Mouse (Mus musculus): Measurements from ENCODE around the gene Mrps24. TPM values are rescaled to one million over a fixed set of nuclear protein-coding genes. Genes with fewer than 3 reads are reported as not detected.

Mrps24 gene
- polyA plus RNA-seq, 1 experiment from 2014 or later = 98.7 TPM

GRCm38 (mm10) chr11:5738888-5739632 lies 23.6 kb upstream of the Mrps24 start:
- no peak for TF ChIP-seq CTCF (IDR thresholded peaks at IDR 0.05)
- DNase-seq (ENCODE audit: low read depth, low spot score) (no peak), ATAC-seq (no peak)
- CTCF ChIA-PET = interaction anchor here (1.4 kb wide), 1 partner anchor 147 kb away, joined by 3 read pairs; no protein-coding TSS in a partner anchor
- H3K27me3 ChIP-seq = no peaks in the 10 kb centered on the region
- POLR2A ChIA-PET = interaction anchor here (0.7 kb wide), 1 partner anchor 9 kb away, joined by 5 read pairs; no protein-coding TSS in a partner anchor
- in situ Hi-C loops (cut with MboI; ENCODE audit: low pct_unique_long_range_greater_than_20kb) = no loop called here

- no peaks in the 10 kb centered on the region for H3K27me3 ChIP-seq
- POLR2A ChIA-PET = interaction anchor here (0.7 kb wide), 1 partner anchor 25 kb away, joined by 3 read pairs; the partner anchor contains the start of gene Urgcp
- no peak for TF ChIP-seq CTCF (IDR thresholded peaks at IDR 0.05)
- CTCF ChIA-PET = no interaction called here
- DNase-seq (ENCODE audit: low read depth, low spot score) (no peak), ATAC-seq (no peak)
- in situ Hi-C loops (cut with MboI; ENCODE audit: low pct_unique_long_range_greater_than_20kb) = no loop called here
Observed at GRCm38 (mm10) chr11:5737137-5737536, 21.7 kb upstream of the Mrps24 start.

- CTCF ChIA-PET = interaction anchor here (1.7 kb wide), 1 partner anchor 17 kb away, joined by 4 read pairs; no protein-coding TSS in a partner anchor
- in situ Hi-C loops (cut with MboI; ENCODE audit: low pct_unique_long_range_greater_than_20kb) = no loop called here
- ATAC-seq = no peak
- no peaks in the 10 kb centered on the region for H3K27me3 ChIP-seq
- POLR2A ChIA-PET = interaction anchor here (0.6 kb wide), 1 partner anchor 189 kb away, joined by 6 read pairs; no protein-coding TSS in a partner anchor
- TF ChIP-seq CTCF (IDR thresholded peaks at IDR 0.05) = no peak
- no peak for DNase-seq (ENCODE audit: low read depth, low spot score)
Observed at GRCm38 (mm10) chr11:5734323-5734722, 18.8 kb upstream of the Mrps24 start.

- no peaks in the 10 kb centered on the region for H3K27me3 ChIP-seq
- in situ Hi-C loops (cut with MboI; ENCODE audit: low pct_unique_long_range_greater_than_20kb) = no loop called here
- DNase-seq (ENCODE audit: low read depth, low spot score) = no peak
- ChIA-PET CTCF (interaction anchor here (0.7 to 1.4 kb wide), 3 partner anchors 9 to 27 kb away, joined by 3 to 4 read pairs (median 4); no protein-coding TSS in a partner anchor), POLR2A (interaction anchor here (1.2 kb wide), 1 partner anchor 9 kb away, joined by 4 read pairs; no protein-coding TSS in a partner anchor)
- no peak for TF ChIP-seq CTCF (IDR thresholded peaks at IDR 0.05)
- no peak for ATAC-seq
Observed at GRCm38 (mm10) chr11:5732401-5732800, 16.9 kb upstream of the Mrps24 start.

- ChIA-PET CTCF (interaction anchor here (2.0 kb wide), 1 partner anchor 12 kb away, joined by 4 read pairs; no protein-coding TSS in a partner anchor), POLR2A (interaction anchor here (0.6 kb wide), 1 partner anchor 10 kb away, joined by 5 read pairs; no protein-coding TSS in a partner anchor)
- in situ Hi-C loops (cut with MboI; ENCODE audit: low pct_unique_long_range_greater_than_20kb) = no loop called here
- TF ChIP-seq CTCF (IDR thresholded peaks at IDR 0.05) = no peak
- DNase-seq (ENCODE audit: low read depth, low spot score) = no peak
- no peaks in the 10 kb centered on the region for H3K27me3 ChIP-seq
- ATAC-seq = no peak
Observed at GRCm38 (mm10) chr11:5729582-5729981, 14.1 kb upstream of the Mrps24 start.

- no peak for ATAC-seq
- DNase-seq (ENCODE audit: low read depth, low spot score) = no peak
- ChIA-PET CTCF (interaction anchor here (1.0 to 1.7 kb wide), 3 partner anchors 8 to 16 kb away, joined by 3 to 6 read pairs (median 4); no protein-coding TSS in a partner anchor), POLR2A (no interaction called here)
- TF ChIP-seq CTCF (IDR thresholded peaks at IDR 0.05) = no peak
- in situ Hi-C loops (cut with MboI; ENCODE audit: low pct_unique_long_range_greater_than_20kb) = no loop called here
- no peaks in the 10 kb centered on the region for H3K27me3 ChIP-seq
Observed at GRCm38 (mm10) chr11:5718611-5719354, 3.3 kb upstream of the Mrps24 start.

GRCm38 (mm10) chr11:5716938-5717705 lies 1.6 kb upstream of the Mrps24 start:
- no peak for DNase-seq (ENCODE audit: low read depth, low spot score)
- TF ChIP-seq CTCF (IDR thresholded peaks at IDR 0.05) = no peak
- ATAC-seq = no peak
- POLR2A ChIA-PET = no interaction called here
- CTCF ChIA-PET = interaction anchor here (1.7 kb wide), 1 partner anchor 18 kb away, joined by 4 read pairs; no protein-coding TSS in a partner anchor
- H3K27me3 ChIP-seq = no peaks in the 10 kb centered on the region
- in situ Hi-C loops (cut with MboI; ENCODE audit: low pct_unique_long_range_greater_than_20kb) = no loop called here

GRCm38 (mm10) chr11:5716246-5716645 lies 766 bp upstream of the Mrps24 start:
- TF ChIP-seq CTCF (IDR thresholded peaks at IDR 0.05) = no peak
- in situ Hi-C loops (cut with MboI; ENCODE audit: low pct_unique_long_range_greater_than_20kb) = no loop called here
- no peaks in the 10 kb centered on the region for H3K27me3 ChIP-seq
- DNase-seq (ENCODE audit: low read depth, low spot score) = no peak
- ChIA-PET CTCF (no interaction called here), POLR2A (no interaction called here)
- ATAC-seq = no peak

- DNase-seq (ENCODE audit: low read depth, low spot score) (no peak), ATAC-seq (no peak)
- TF ChIP-seq CTCF (IDR thresholded peaks at IDR 0.05) = no peak
- H3K27me3 ChIP-seq = no peaks in the 10 kb centered on the region
- CTCF ChIA-PET = no interaction called here
- in situ Hi-C loops (cut with MboI; ENCODE audit: low pct_unique_long_range_greater_than_20kb) = no loop called here
- POLR2A ChIA-PET = no interaction called here
Observed at GRCm38 (mm10) chr11:5715179-5715578, 301 bp downstream of the Mrps24 start.
